Mouse (Mus musculus) kidney, adult 2 months (tissue): ENCODE measurements at regions not wholly inside any gene's neighbourhood (a gene's known extent, or its start where the extent isn't known, plus 50 kb on each side); places are given as distances from the start of the nearest gene placed in this dataset.

ENCODE experiments used
- DNase-seq: peaks from one replicate; pipeline ENCODE4 v3.0.0; 2021
- H3K27ac ChIP-seq: fragments of 200-500 bp; 2 replicates; pipeline ENCODE4 v1.5.1; 2012; ENCODE audit warnings: low read depth, low read length, control low read depth, inconsistent platforms; ENCODE audit not compliant: insufficient read depth
- H3K27me3 ChIP-seq: fragments of 200-500 bp; replicated peaks from 2 replicates; pipeline ENCODE4 v1.6.1; 2012; ENCODE audit warnings: mild to moderate bottlenecking, moderate library complexity, low read length, inconsistent platforms; ENCODE audit not compliant: control insufficient read depth, insufficient read depth
- H3K36me3 ChIP-seq: fragments of 200-500 bp; 2 replicates; pipeline ENCODE4 v1.6.1; 2012; ENCODE audit warnings: mild to moderate bottlenecking, moderate library complexity, low read length, inconsistent platforms; ENCODE audit not compliant: control insufficient read depth, insufficient read depth
- H3K4me1 ChIP-seq: fragments of 200-500 bp; 2 replicates; pipeline ENCODE4 v1.6.1; 2011; ENCODE audit warnings: low read length; ENCODE audit not compliant: control insufficient read depth, insufficient read depth
- H3K4me3 ChIP-seq: fragments of 200-500 bp; 2 replicates; pipeline ENCODE4 v1.5.1; 2011; ENCODE audit warnings: mild to moderate bottlenecking, low read depth, low read length, control low read depth; ENCODE audit not compliant: insufficient read depth
- CTCF ChIP-seq: fragments of 200-500 bp; conservative IDR thresholded peaks from 2 replicates; pipeline ENCODE4 v1.5.1; 2011; ENCODE audit warnings: low read depth, mild to moderate bottlenecking, control low read depth, low read length, moderate library complexity, mixed read lengths; ENCODE audit not compliant: insufficient read depth, insufficient read length
- POLR2A ChIP-seq: fragments of 200-500 bp; IDR thresholded peaks from one replicate; pipeline ENCODE4 v1.6.1; 2011; ENCODE audit warnings: low read depth, low read length, control low read depth
- WGBS: fragments of 180-500 bp; shearing (Covaris S2); methylation state at CpG from one replicate; pipeline ENCODE4 v1.1.7; 2018; 5-methylcytosine and 5-hydroxymethylcytosine counted together

- peak; percentile 78 for DNase-seq
- H3K36me3 ChIP-seq, result no peaks in the 10 kb centered on the region
- WGBS, result 57% methylated on average over 4 of the region's 4 CpGs
- H3K4me1 ChIP-seq, result no peaks in the 10 kb centered on the region
- TF ChIP-seq CTCF, result peak; percentile 42
- TF ChIP-seq POLR2A, result no peak
- no peaks in the 10 kb centered on the region for H3K27me3 ChIP-seq
- no peak overlapping the region for H3K4me3 ChIP-seq
- H3K27ac ChIP-seq, result no peak overlapping the region
Observed at GRCm38 (mm10) chr7:111969198-111969887, 54.0 kb upstream of the Usp47 start.

DNA sequence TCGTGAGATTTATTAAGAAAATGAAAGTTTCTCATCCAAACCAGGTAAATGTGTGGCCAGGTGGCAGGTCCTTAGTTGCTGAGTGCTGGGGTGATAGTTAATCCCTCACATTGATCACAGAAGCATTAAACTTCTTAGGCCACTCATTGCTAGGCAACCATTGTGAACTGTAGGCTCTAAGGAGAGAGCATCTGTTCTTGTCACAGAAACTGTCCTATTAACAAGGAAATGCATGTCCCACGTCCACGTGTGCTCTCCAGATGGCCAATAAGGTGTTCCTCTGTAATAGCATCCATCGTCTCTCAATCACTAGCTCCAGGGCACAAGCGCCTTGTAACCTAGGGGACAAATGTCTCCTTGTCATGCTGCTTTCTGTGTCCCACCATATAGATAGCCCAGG, 55.0 kb upstream of the Usp47 start:
- Histone ChIP-seq H3K27ac (no peak overlapping the region), H3K27me3 (no peaks in the 10 kb centered on the region), H3K36me3 (no peaks in the 10 kb centered on the region), H3K4me3 (no peak overlapping the region), H3K4me1 (no peaks in the 10 kb centered on the region)
- WGBS, result 69% methylated on average over 5 of the region's 5 CpGs
- DNase-seq, result no peak
- no peak for TF ChIP-seq POLR2A
- TF ChIP-seq CTCF, result no peak

- Histone ChIP-seq H3K4me3 (no peak overlapping the region), H3K27ac (no peak overlapping the region), H3K4me1 (no peaks in the 10 kb centered on the region), H3K27me3 (no peaks in the 10 kb centered on the region), H3K36me3 (no peaks in the 10 kb centered on the region)
- no peak for DNase-seq
- TF ChIP-seq POLR2A (no peak), CTCF (no peak)
- WGBS, result 84% methylated on average over 3 of the region's 3 CpGs
Observed at GRCm38 (mm10) chr7:111966716-111967115, 56.6 kb upstream of the Usp47 start.

GRCm38 (mm10) chr7:111963969-111964368, 59.3 kb upstream of the Usp47 start:
- no peaks in the 10 kb centered on the region for H3K27me3 ChIP-seq
- DNase-seq, result no peak
- no peak overlapping the region for H3K4me3 ChIP-seq
- no peak for TF ChIP-seq POLR2A
- TF ChIP-seq CTCF, result no peak
- no peaks in the 10 kb centered on the region for H3K4me1 ChIP-seq
- no peaks in the 10 kb centered on the region for H3K36me3 ChIP-seq
- 97% methylated on average over 1 of the region's 1 CpGs for WGBS
- H3K27ac ChIP-seq, result no peak overlapping the region

DNA sequence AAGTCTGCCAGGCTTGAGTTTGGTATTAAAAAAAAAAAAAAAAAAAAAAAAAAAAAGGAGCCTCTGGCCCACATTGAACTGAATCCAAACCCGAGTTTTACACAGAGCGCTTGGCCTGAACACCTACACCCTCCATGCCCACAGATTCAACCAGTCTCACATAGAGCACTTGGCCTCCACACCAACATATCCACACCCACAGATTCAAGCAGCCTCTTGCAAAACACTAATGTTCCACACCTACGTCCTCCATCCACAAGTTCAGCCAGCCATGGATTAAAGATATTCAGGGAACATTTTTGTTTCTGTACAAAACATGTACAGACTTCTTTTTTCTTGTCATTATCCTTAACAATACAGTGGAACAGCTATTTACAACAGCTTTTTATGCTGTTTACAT, 63.3 kb upstream of the Usp47 start:
- 89% methylated on average over 3 of the region's 3 CpGs for WGBS
- no peak for DNase-seq

DNA sequence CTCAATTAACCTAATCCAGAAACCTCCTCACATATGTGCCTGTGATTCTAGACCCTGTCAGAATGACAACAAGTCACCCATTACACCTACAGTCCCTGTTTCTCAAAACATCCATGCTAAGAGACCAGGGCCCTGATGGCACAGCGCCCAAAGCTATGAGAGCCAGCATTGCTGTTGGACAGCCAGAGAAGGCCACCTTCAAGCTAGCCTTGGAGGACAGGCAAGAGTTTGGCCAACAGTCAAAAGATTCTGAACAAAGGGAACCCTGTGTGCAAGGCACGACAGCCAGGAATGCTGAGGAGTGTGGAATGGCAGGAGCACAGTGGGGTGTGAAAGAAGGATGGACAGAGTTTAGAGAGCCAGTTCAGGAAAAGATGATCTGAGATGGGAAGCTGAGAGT, 66.6 kb upstream of the Usp47 start:
- Histone ChIP-seq H3K36me3 (no peaks in the 10 kb centered on the region), H3K27ac (no peak overlapping the region), H3K4me3 (no peak overlapping the region), H3K27me3 (no peaks in the 10 kb centered on the region), H3K4me1 (no peaks in the 10 kb centered on the region)
- DNase-seq, result no peak
- TF ChIP-seq POLR2A (no peak), CTCF (no peak)
- WGBS, result 83% methylated on average over 2 of the region's 2 CpGs

More for the DNA sequence above, 63.3 kb upstream of the Usp47 start:
- Histone ChIP-seq H3K4me3 (no peak overlapping the region), H3K27ac (no peak overlapping the region), H3K4me1 (no peaks in the 10 kb centered on the region), H3K27me3 (no peaks in the 10 kb centered on the region), H3K36me3 (no peaks in the 10 kb centered on the region)
- TF ChIP-seq POLR2A (no peak), CTCF (no peak)

DNA sequence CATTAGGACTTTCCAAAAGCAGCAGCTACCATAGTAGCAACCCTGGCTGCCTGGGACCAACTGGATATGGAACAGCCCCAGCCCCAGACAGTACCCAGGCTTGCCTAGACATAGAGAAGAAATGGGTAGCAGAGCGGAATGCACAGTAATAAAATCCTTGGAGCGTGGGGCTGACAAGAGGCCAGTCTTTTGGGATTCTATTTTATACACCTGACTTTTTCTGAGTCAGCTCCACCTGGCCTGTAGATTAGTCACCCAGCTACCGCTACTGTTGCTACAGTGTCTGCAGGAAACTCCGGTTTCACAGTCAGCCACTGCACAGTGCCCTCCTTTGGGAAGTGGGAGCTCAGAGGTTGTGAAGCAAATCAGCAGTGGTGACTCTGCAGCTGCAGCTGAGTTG, 83.7 kb upstream of the Usp47 start:
- 55% methylated on average over 4 of the region's 4 CpGs for WGBS

GRCm38 (mm10) chr7:111937547-111937946, 85.8 kb upstream of the Usp47 start:
- 83% methylated on average over 3 of the region's 3 CpGs for WGBS
- no peak for TF ChIP-seq POLR2A
- no peak for TF ChIP-seq CTCF
- H3K36me3 ChIP-seq, result no peaks in the 10 kb centered on the region
- no peaks in the 10 kb centered on the region for H3K27me3 ChIP-seq
- H3K4me3 ChIP-seq, result no peak overlapping the region
- no peak overlapping the region for H3K27ac ChIP-seq
- no peak for DNase-seq
- H3K4me1 ChIP-seq, result no peaks in the 10 kb centered on the region

More for the DNA sequence above, 83.7 kb upstream of the Usp47 start:
- no peak for DNase-seq
- H3K36me3 ChIP-seq, result no peaks in the 10 kb centered on the region
- H3K4me3 ChIP-seq, result no peak overlapping the region
- H3K27me3 ChIP-seq, result no peaks in the 10 kb centered on the region
- H3K27ac ChIP-seq, result no peak overlapping the region
- TF ChIP-seq POLR2A, result no peak
- no peak for TF ChIP-seq CTCF
- no peaks in the 10 kb centered on the region for H3K4me1 ChIP-seq
